Mouse (Mus musculus) common myeloid progenitor, adult 5-6 weeks (primary cell): ENCODE measurements around the gene Bckdha. TPM values are rescaled to one million over a fixed set of nuclear protein-coding genes. Genes with fewer than 3 reads are reported as not detected.
A peak's percentile ranks its signal among the peaks of the same experiment; 100 is the strongest.

ENCODE experiments used
- ATAC-seq: replicated peaks from 2 replicates; pipeline ENCODE4 v1.8.0; 2016; ENCODE audit warnings: low read depth, mild to moderate bottlenecking, moderate TSS enrichment, inconsistent platforms; ENCODE audit not compliant: poor library complexity, severe bottlenecking
- total RNA-seq: library from RNA; stranded (forward); fragments of 200-1000, 187-1606 nt; gene quantifications from 2 replicates; pipeline ENCODE4 v1.2.3, GENCODE M21; 2017

The Bckdha gene
- total RNA-seq: 41.1 and 43.8 TPM in 2 replicates

DNA sequence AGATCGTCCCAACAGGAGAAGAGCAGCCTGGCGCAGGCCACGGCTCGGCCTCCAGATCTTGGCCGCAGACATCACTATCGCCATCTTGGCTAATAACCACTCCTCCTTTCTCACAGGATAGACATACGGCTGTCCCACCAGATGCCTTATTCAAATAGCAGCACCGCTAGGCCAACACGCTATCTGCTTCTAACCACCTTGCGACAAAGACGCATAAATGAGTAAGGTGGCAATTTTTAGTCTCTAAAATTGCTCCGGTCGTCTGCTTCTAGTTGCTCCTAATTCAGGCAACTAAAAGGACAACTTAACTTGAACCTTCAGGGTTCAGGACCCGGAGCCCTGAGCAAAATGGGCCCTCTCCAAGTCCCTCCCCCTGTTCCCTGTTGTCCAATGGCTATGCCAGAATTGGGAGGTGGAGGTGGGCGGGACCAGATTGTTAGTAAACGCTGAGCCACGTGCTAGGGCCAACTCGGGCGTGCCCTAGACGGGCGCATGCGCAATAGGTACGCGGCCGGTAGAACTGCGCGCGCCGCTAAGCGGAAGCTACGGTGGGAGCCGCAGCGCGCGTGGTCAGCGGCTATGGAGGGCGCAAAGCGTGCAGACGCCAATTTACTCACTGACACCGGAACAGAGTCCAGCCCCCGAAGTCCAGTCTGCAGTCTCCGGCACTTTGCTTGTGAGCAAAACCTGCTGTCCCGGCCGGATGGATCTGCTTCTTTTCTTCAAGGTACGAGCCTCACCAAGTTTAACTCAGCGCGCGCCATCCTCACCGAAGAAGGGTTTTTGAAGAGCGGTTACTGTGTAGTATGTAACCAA, at the start of gene Bckdha, which contains the start of gene Exosc5:
Gene Bckdha (minus strand): TSS at position 325 of the 816 bp plus-strand sequence.
Gene Exosc5 (plus strand): TSS at position 508 of the 816 bp plus-strand sequence.
- peak; percentile 97 for ATAC-seq

DNA sequence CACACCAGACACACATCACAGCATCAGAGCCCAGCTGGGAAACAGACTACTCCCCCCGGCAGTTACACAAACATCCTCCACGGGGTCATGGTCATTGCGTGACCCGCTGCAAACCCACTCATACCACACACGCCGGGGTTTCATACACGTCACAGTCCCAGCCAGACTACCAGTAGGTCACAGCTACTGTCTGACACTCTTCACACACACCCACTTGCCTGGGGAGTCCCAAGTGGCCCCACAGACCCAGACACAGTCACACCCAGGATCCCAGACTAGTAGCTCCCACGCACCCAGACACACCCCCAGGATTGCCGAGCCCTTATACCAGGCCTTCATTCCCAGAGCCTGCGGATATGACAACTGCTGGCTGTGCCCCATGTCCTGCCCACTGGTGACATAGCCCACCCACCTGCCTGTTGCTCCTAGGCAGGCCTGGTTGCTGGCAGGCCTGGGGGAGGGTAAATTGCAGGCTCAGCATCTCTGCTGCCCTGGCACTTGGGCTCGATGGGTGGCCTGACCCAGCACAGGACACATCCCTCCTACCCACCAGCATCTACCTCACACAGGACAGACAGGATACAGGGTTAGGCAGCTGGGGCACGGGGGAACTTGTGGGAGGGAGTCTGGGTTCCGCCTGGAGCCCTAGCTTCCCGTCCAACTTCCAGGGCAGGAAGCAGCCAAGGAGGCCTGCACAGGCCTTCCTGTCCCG, 49.0 kb upstream of the Bckdha start:
- 0 out of 2 replicates have a peak, but pooled peaks have one; percentile 10 for ATAC-seq

DNA sequence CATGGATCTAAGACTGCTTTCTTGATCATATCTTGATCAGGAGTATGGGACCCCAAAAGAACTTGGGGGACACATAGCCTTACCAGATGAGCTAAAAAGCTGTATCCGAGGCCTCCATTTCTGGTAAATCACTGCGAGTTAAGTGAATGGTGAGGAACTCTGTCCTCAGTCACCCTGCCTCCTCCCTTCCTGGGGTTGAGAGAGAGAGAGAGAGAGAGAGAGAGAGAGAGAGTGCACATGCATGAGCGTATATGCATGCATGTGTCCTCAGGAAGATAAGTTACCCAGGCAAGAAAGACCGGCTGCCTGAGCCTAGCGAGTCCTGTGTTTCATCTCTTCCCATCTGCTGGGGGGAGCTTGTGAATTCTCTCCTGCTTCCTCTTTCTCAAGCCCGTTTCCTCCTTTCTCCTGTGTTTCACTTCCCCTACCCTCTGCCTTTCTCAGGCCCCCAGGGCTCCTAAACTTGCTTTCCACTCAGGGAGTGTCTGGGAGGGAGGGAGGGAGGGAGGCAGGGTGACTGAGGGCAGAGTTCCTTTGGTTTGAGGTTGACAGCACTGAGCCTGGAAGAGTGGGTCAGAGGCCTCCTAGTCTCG, 47.9 kb upstream of the Bckdha start:
- peak; percentile 33 for ATAC-seq

DNA sequence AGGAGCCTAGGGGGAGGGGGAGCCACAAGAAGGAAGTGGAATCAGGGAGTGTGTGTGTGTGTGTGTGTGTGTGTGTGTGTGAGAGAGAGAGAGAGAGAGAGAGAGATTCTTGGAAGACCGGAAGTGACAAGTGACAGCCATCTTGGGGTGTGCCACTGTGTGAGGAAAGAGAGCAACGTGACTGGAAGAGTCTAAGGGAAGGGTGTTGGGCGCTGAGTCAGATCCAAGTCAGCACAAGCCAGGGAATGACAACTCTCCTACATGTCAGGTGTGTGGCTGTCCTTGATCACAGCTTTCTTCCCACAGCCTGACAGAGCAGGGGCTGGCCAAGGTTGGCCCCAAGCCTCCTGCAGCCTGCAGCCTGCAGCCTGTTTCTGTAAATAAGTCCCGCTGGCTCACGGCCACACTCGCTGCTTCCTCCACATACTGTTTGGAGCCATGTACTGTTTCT, 47.0 kb upstream of the Bckdha start:
- no peak for ATAC-seq

DNA sequence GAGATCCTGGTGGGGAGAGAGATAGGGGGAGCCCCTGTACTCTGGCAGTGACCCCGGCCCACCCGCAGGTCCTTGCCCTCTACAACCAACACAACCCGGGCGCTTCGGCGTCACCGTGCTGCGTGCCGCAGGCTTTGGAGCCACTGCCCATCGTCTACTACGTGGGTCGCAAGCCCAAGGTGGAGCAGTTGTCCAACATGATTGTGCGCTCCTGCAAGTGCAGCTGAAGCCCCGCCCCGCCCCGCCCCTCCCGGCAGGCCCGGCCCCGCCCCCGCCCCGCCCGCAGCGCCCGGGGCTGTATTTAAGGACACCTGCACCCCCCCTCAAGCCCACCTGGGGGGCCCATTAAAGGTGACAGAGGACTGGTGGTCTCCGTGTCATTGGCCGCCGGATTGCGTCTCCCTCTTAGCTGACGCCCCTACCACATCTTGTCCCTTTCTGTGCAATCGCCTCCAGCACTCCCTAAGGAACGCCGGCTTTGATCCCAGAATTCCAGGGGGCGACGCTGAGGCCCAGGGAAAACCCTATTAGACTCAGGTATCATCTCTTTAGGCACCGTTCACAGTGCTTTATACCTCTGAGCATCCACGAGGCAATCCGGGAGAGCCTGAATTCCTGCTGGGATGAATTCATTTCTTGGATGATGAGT, 46.1 kb upstream of the Bckdha start:
- ATAC-seq: no peak

DNA sequence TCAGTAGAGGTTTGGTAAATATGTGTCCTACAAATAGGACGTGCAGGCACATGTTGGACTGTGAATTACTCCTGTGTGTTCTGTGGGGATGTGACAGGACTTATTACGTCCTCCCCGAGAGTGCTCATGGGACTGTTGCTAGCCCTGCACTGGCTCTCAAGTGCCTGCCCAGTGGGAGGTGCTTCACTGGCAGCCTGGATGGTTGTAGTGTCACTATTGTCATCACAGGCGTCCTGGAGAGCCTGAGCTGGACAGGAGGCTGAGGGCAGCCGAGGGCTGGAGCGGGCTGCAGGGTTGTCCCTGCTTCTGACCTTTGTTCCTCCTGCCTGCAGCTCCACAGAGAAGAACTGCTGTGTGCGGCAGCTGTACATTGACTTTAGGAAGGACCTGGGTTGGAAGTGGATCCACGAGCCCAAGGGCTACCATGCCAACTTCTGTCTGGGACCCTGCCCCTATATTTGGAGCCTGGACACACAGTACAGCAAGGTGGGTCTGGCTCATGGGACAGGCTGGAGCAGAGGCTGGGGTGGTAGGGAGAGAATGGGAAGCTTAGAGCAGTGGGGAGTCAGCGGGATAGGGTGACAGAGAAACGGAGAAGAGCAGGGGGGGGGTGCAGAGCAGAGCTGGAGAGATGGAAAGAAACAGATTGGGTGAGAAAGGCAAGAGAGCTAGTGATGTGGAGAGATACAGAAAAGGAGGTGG, 45.2 kb upstream of the Bckdha start:
- ATAC-seq: no peak

DNA sequence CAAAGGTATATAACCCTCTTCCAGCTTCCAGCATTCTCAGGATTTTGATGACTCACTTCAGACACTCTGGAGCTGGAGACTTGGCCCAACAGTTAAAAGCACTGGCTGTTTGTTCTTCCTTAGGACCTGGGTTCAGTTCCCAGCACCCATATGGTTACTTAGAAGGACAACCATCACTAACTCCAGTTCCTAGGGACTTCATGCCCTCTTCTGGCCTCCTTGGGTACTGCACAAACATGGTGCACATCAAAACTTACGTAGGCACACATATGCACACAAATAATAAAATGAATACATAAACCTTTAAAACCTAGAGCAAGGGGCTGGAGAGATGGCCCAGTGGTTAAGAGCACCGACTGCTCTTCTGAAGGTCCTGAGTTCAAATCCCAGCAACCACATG, 43.6 kb upstream of the Bckdha start:
- no peak for ATAC-seq

DNA sequence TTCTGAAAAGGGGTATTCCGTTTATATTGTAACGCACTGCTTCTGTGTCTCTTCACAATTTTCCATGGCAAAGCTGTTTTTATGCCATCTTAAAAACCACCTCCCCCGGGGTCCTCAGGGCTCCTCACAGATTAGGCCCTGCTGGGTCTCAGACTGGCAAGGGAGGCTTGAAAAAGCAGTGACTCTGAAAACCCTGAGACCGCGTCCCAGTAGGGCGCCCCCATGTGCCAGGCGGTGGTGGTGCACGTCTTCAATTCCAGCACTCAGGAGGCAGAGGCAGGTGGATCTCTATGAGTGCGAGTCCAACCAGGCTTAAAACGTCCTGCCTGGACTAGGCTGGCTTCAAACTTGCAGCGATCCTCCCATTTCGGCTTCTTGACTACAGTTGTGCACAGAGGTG, 42.0 kb upstream of the Bckdha start:
- ATAC-seq: no peak

DNA sequence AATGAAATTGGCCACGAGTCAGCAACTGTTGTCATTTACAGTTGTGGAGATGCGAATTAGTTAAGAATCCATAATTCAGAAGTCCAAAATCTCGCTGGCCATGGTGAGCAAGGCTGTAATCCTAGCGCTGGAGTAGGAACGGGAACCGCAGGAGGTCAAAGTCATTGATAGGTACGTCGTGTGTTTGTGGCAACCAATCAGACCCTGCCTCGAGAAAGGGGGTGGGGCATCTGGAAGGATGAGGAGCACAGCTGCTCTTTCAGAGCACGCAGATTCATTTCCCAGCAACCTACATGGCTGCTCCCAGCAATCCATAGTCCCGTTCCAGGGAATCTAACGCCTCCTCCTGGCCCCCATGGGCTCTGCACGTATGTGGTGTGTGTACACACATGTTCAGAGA, 41.1 kb upstream of the Bckdha start:
- ATAC-seq: no peak

DNA sequence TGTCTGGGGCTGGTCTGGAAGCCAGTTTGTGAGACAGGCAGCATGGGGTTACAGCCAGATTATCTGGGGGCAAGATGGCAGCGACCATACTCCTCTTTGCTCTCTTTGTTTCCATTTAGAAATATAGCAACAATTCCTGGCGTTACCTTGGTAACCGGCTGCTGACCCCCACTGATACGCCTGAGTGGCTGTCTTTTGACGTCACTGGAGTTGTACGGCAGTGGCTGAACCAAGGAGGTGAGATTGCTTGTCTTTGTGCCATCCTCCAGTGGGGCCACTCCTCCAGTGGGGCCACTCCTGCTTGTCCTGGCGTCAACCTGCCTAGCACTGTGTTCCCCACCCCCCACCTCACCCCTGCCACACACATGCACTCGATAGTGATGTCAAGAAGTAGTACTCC, 35.3 kb upstream of the Bckdha start:
- ATAC-seq: no peak

DNA sequence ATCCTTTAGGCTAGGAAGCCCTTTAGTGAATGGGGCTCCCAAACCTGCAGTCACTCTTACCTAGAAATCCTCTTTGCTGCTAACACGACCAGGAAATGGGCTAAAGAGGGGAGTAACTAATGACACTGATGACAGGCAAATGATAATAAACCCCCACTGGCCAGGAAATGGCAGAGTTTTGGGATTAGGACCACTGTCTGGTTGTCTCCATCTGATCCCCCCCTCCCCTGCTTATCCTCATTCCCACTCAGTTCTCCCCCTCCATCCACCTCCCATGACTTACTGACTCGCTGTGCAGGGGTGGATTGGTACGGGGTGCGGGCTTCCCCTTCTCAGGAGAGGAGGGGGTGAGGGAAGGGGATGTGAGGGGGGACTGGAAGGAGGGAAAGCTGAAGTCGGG, 31.3 kb upstream of the Bckdha start:
- ATAC-seq: no peak

DNA sequence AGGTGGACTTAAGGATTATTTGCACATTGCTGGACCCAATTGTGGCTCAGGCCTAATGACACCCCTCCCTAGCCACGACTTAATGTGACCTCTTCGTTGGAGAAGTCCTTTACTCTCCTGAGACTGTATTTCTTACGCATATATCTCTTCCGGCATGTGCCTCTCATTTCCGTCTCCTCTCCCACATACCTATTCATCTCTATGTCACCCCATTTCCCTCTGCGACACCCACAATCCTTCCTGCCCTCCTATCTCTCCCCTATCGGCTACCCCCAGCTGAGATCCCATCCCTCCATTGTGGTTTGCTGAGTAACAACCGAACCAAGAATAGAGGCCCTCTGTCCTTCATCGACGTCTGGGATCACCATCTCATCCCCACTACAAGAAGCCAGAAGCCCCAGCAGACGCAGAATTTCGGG, 30.8 kb upstream of the Bckdha start:
- ATAC-seq: peak; percentile 45

DNA sequence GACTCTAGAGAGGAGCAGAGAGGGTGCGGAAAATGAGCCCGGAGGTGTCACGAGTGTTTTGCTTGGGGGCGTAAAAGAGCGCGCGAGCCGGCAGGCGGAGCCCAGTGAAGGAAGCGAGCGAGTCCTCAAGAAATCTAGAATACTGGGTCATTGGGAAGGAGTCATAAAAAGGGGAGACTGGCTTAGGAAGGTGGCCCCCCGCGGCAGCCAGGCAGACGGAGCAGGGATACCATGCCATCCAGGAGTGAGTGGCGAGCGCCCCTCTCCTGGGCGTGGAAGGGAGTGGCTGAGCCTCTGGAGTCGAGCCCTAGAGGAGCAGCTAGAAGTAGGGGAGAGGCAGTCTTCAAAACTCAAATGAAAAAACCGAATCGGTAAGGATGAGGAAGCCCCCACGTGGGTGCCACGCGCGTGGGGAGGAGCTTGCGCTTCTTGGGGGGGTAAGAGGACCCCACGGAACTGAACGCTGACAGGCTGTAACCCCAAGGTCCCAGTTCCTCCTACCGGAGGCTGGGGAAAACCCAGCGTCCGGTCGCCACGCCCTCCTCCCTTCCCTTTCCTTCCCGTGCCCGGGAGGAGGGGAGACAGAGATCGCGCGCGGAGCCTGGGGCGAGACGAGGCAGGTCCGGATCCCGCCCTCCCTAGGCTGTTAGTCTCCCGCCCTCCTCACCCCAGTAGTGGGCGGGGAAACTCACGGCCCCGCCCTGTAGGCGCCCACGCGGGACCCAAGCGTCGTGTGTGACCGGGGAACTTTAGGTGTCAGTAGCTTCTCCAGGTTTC, 30.2 kb upstream of the Bckdha start:
- peak; percentile 62 for ATAC-seq

DNA sequence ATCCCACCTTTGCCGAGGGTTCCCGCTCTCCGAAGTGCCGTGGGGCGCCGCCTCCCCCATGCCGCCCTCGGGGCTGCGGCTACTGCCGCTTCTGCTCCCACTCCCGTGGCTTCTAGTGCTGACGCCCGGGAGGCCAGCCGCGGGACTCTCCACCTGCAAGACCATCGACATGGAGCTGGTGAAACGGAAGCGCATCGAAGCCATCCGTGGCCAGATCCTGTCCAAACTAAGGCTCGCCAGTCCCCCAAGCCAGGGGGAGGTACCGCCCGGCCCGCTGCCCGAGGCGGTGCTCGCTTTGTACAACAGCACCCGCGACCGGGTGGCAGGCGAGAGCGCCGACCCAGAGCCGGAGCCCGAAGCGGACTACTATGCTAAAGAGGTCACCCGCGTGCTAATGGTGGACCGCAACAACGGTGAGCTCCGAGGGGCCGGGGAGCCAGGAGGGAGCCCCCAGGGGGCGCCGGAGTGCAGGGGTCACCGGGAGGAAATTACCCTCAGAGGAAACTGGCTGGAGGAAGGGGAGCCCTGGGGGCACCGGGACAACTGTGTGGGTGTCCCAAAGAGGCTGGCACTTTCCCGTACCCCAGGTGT, 29.1 kb upstream of the Bckdha start:
- ATAC-seq: no peak

DNA sequence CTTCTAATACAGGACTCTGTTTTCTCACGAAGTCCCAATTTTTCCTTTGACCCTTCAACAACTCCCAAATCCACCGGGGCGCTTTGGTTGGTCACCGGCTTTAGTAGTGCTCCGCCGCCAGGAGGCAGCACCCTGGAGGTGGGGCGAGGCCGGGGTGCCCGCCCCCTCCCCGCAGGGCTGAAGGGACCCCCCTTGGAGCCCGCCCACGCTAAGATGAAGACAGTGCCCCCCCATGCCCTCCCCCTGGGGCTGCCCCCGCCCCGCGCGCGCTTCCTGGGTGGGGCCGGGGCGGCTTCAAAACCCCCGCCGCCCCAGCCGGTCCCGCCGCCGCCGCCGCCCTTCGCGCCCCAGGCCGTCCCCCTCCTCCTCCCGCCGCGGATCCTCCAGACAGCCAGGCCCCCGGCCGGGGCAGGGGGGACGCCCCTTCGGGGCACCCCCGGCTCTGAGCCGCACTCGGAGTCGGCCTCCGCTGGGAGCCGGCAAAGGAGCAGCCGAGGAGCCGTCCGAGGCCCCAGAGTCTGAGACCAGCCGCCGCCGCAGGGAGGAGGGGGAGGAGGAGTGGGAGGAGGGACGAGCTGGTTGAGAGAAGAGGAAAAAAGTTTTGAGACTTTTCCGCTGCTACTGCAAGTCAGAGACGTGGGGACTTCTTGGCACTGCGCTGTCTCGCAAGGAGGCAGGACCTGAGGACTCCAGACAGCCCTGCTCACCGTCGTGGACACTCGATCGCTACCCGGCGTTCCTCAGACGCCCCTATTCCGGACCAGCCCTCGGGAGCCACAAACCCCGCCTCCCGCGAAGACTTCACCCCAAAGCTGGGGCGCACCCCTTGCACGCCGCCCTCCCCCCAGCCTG, 28.1 kb upstream of the Bckdha start, which contains the start of gene Tgfb1:
Gene Tgfb1 (plus strand): TSS at position 323 of the 852 bp plus-strand sequence.
- ATAC-seq: peak; percentile 17

DNA sequence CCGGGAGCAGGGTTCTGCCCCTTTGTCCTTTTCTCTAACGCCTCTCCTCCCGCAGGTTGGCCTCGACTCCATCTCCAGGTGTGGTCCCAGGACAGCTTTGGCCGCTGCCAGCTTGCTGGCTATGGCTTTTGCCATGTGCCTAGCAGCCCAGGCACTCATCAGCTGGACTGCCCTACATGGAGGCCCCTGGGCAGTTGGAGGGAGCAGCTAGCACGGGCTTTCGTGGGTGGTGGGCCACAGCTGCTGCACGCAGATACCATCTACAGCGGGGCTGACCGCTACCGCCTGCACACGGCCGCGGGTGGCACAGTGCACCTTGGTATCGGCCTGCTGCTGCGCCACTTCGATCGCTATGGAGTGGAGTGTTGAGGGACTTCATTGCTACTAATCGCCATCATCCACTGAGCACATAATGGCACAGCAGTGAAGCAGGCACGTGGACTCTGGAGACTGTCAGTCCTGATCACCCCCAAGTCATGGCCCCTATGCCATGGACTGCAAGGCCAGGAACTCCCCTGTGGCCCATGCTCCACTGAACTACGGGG, 27.2 kb upstream of the Bckdha start:
- ATAC-seq: no peak

DNA sequence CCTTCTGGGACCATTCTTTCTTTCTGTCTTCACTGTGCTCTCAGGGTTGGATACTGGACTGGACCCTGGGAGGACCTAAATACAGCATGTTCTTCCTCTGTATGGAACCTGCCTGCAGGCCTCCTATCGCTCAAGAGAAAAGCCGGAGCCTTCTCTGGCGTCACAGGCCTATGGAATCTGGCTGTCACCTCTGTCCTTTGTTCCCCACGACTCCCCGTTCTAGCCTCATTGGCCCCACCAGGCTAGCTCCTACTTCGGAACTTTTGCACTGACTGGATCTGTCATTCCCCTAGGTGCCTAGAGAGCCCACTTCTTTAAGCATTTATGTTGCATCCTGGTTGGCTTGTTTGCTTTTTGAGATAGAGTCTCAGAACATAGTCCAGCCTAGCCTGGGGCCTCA, 25.9 kb upstream of the Bckdha start:
- ATAC-seq: no peak
